Mouse (Mus musculus): ENCODE results near the gene Lrrc52. TPM values are rescaled to one million over a fixed set of nuclear protein-coding genes. Genes with fewer than 3 reads are reported as not detected.

Gene Lrrc52
- polyA plus RNA-seq, 1 experiment: not detected

GRCm38 (mm10) chr1:167486959-167487680, 20.5 kb upstream of the Lrrc52 start:
- TF ChIP-seq POLR2A (IDR thresholded peaks at IDR 0.05; ENCODE audit: insufficient read length, low read depth) (no peak), POLR2AphosphoS2 (IDR thresholded peaks at IDR 0.05; ENCODE audit: insufficient read length, low read depth) (no peak), REST (IDR thresholded peaks at IDR 0.05; ENCODE audit: insufficient read depth, insufficient read length) (no peak), MYOG (IDR thresholded peaks at IDR 0.05; ENCODE audit: control insufficient read depth in 1 of 3, insufficient read depth in 1 of 3, insufficient read length in 2 of 3, low read depth in 2 of 3) (no peak), CEBPB (IDR thresholded peaks at IDR 0.05; ENCODE audit: insufficient read depth, poor library complexity, severe bottlenecking) (no peak), USF1 (IDR thresholded peaks at IDR 0.05; ENCODE audit: low read depth) (no peak), TCF12 (IDR thresholded peaks at IDR 0.05; ENCODE audit: insufficient read depth, poor library complexity, severe bottlenecking) (no peak), E2F4 (IDR thresholded peaks at IDR 0.05; ENCODE audit: insufficient read depth) (no peak), MAX (IDR thresholded peaks at IDR 0.05; ENCODE audit: low read depth) (no peak), TCF3 (IDR thresholded peaks at IDR 0.05; ENCODE audit: insufficient read length, low read depth) (no peak), SRF (IDR thresholded peaks at IDR 0.05; ENCODE audit: control insufficient read depth, insufficient read length, low read depth) (no peak), MYOD1 (IDR thresholded peaks at IDR 0.05; ENCODE audit: control insufficient read depth in 1 of 3, insufficient read length in 2 of 3, low read depth in 2 of 3) (no peak)
- Histone ChIP-seq H3K36me3 (ENCODE audit: control insufficient read depth, insufficient read depth) (no peaks in the 10 kb centered on the region), H3K27me3 (ENCODE audit: control insufficient read depth, insufficient read depth, insufficient read length) (peaks cover 6% of the 10 kb centered on the region), H3ac (ENCODE audit: control insufficient read depth, insufficient read length) (no peak overlapping the region), H3K4me2 (ENCODE audit: low read depth) (no peak overlapping the region), H3K4me3 (no peak overlapping the region), H3K79me2 (ENCODE audit: control insufficient read depth, insufficient read depth) (no peaks in the 10 kb centered on the region)

GRCm38 (mm10) chr1:167482863-167483262, 16.3 kb upstream of the Lrrc52 start:
- Histone ChIP-seq H3K4me2 (ENCODE audit: low read depth) (no peak overlapping the region), H3ac (ENCODE audit: control insufficient read depth, insufficient read length) (no peak overlapping the region), H3K27me3 (ENCODE audit: control insufficient read depth, insufficient read depth, insufficient read length) (no peaks in the 10 kb centered on the region), H3K79me2 (ENCODE audit: control insufficient read depth, insufficient read depth) (no peaks in the 10 kb centered on the region), H3K36me3 (ENCODE audit: control insufficient read depth, insufficient read depth) (no peaks in the 10 kb centered on the region), H3K4me3 (no peak overlapping the region)
- no peak for TF ChIP-seq REST (IDR thresholded peaks at IDR 0.05; ENCODE audit: insufficient read depth, insufficient read length)
- no peak for TF ChIP-seq E2F4 (IDR thresholded peaks at IDR 0.05; ENCODE audit: insufficient read depth)
- no peak for TF ChIP-seq MYOG (IDR thresholded peaks at IDR 0.05; ENCODE audit: control insufficient read depth in 1 of 3, insufficient read depth in 1 of 3, insufficient read length in 2 of 3, low read depth in 2 of 3)
- TF ChIP-seq SRF (IDR thresholded peaks at IDR 0.05; ENCODE audit: control insufficient read depth, insufficient read length, low read depth): no peak
- TF ChIP-seq CEBPB (IDR thresholded peaks at IDR 0.05; ENCODE audit: insufficient read depth, poor library complexity, severe bottlenecking): no peak
- TF ChIP-seq TCF3 (IDR thresholded peaks at IDR 0.05; ENCODE audit: insufficient read length, low read depth): no peak
- TF ChIP-seq MAX (IDR thresholded peaks at IDR 0.05; ENCODE audit: low read depth): no peak
- no peak for TF ChIP-seq USF1 (IDR thresholded peaks at IDR 0.05; ENCODE audit: low read depth)
- TF ChIP-seq POLR2AphosphoS2 (IDR thresholded peaks at IDR 0.05; ENCODE audit: insufficient read length, low read depth): no peak
- TF ChIP-seq TCF12 (IDR thresholded peaks at IDR 0.05; ENCODE audit: insufficient read depth, poor library complexity, severe bottlenecking): no peak
- TF ChIP-seq MYOD1 (IDR thresholded peaks at IDR 0.05; ENCODE audit: control insufficient read depth in 1 of 3, insufficient read length in 2 of 3, low read depth in 2 of 3): no peak
- TF ChIP-seq POLR2A (IDR thresholded peaks at IDR 0.05; ENCODE audit: insufficient read length, low read depth): no peak

- Histone ChIP-seq H3K79me2 (ENCODE audit: control insufficient read depth, insufficient read depth) (no peaks in the 10 kb centered on the region), H3K36me3 (ENCODE audit: control insufficient read depth, insufficient read depth) (no peaks in the 10 kb centered on the region), H3K4me2 (ENCODE audit: low read depth) (no peak overlapping the region), H3K27me3 (ENCODE audit: control insufficient read depth, insufficient read depth, insufficient read length) (no peaks in the 10 kb centered on the region), H3ac (ENCODE audit: control insufficient read depth, insufficient read length) (no peak overlapping the region), H3K4me3 (no peak overlapping the region)
- TF ChIP-seq CEBPB (IDR thresholded peaks at IDR 0.05; ENCODE audit: insufficient read depth, poor library complexity, severe bottlenecking): no peak
- TF ChIP-seq MYOD1 (IDR thresholded peaks at IDR 0.05; ENCODE audit: control insufficient read depth in 1 of 3, insufficient read length in 2 of 3, low read depth in 2 of 3): no peak
- no peak for TF ChIP-seq POLR2A (IDR thresholded peaks at IDR 0.05; ENCODE audit: insufficient read length, low read depth)
- no peak for TF ChIP-seq TCF3 (IDR thresholded peaks at IDR 0.05; ENCODE audit: insufficient read length, low read depth)
- no peak for TF ChIP-seq USF1 (IDR thresholded peaks at IDR 0.05; ENCODE audit: low read depth)
- no peak for TF ChIP-seq REST (IDR thresholded peaks at IDR 0.05; ENCODE audit: insufficient read depth, insufficient read length)
- no peak for TF ChIP-seq MAX (IDR thresholded peaks at IDR 0.05; ENCODE audit: low read depth)
- no peak for TF ChIP-seq SRF (IDR thresholded peaks at IDR 0.05; ENCODE audit: control insufficient read depth, insufficient read length, low read depth)
- TF ChIP-seq MYOG (IDR thresholded peaks at IDR 0.05; ENCODE audit: control insufficient read depth in 1 of 3, insufficient read depth in 1 of 3, insufficient read length in 2 of 3, low read depth in 2 of 3): no peak
- TF ChIP-seq E2F4 (IDR thresholded peaks at IDR 0.05; ENCODE audit: insufficient read depth): no peak
- TF ChIP-seq POLR2AphosphoS2 (IDR thresholded peaks at IDR 0.05; ENCODE audit: insufficient read length, low read depth): no peak
Observed at GRCm38 (mm10) chr1:167473585-167473984, 7.0 kb upstream of the Lrrc52 start.

- Histone ChIP-seq H3K36me3 (ENCODE audit: control insufficient read depth, insufficient read depth) (no peaks in the 10 kb centered on the region), H3K79me2 (ENCODE audit: control insufficient read depth, insufficient read depth) (no peaks in the 10 kb centered on the region)
- TF ChIP-seq CEBPB (IDR thresholded peaks at IDR 0.05; ENCODE audit: insufficient read depth, poor library complexity, severe bottlenecking): no peak
- TF ChIP-seq MYOG (IDR thresholded peaks at IDR 0.05; ENCODE audit: control insufficient read depth in 1 of 3, insufficient read depth in 1 of 3, insufficient read length in 2 of 3, low read depth in 2 of 3): no peak
- no peak for TF ChIP-seq MYOD1 (IDR thresholded peaks at IDR 0.05; ENCODE audit: control insufficient read depth in 1 of 3, insufficient read length in 2 of 3, low read depth in 2 of 3)
- no peak for TF ChIP-seq MAX (IDR thresholded peaks at IDR 0.05; ENCODE audit: low read depth)
Observed at GRCm38 (mm10) chr1:167467916-167468315, 1.3 kb upstream of the Lrrc52 start.

More at GRCm38 (mm10) chr1:167467916-167468315, 1.3 kb upstream of the Lrrc52 start:
- Histone ChIP-seq H3K27me3 (ENCODE audit: control insufficient read depth, insufficient read depth, insufficient read length) (no peaks in the 10 kb centered on the region), H3K4me2 (ENCODE audit: low read depth) (no peak overlapping the region), H3K4me3 (no peak overlapping the region), H3ac (ENCODE audit: control insufficient read depth, insufficient read length) (no peak overlapping the region)
